Mouse (Mus musculus): ENCODE results near the gene Slc2a8. TPM values are rescaled to one million over a fixed set of nuclear protein-coding genes. Genes with fewer than 3 reads are reported as not detected.

The Slc2a8 gene
- polyA plus RNA-seq, 1 experiment: 48.4 TPM

GRCm38 (mm10) chr2:32979675-32980074, 2.2 kb downstream of the Slc2a8 start:
- H3K4me3 ChIP-seq (replicated peaks; ENCODE audit: extremely low read depth, low read depth, low read length): no peak overlapping the region
- 83% methylated on average over 7 of the region's 7 CpGs for WGBS
- TF ChIP-seq POLR2A (IDR thresholded peaks at IDR 0.05; ENCODE audit: borderline replicate concordance, extremely low read depth, low read depth, low read length) (no peak), CTCF (IDR thresholded peaks at IDR 0.05; ENCODE audit: insufficient read depth, low read length) (no peak)
- H3K4me1 ChIP-seq (ENCODE audit: control insufficient read depth, insufficient read depth, low read length): peaks cover 5% of the 10 kb centered on the region; the same call in 1 of the 2 replicates
- no peak for DNase-seq

- TF ChIP-seq POLR2A (IDR thresholded peaks at IDR 0.05; ENCODE audit: borderline replicate concordance, extremely low read depth, low read depth, low read length) (no peak), CTCF (IDR thresholded peaks at IDR 0.05; ENCODE audit: insufficient read depth, low read length) (no peak)
- WGBS: 79% methylated on average over 3 of the region's 3 CpGs
- Histone ChIP-seq H3K4me3 (replicated peaks; ENCODE audit: extremely low read depth, low read depth, low read length) (no peak overlapping the region), H3K4me1 (ENCODE audit: control insufficient read depth, insufficient read depth, low read length) (peaks cover 5% of the 10 kb centered on the region; the same call in 1 of the 2 replicates)
- no peak for DNase-seq
Observed at GRCm38 (mm10) chr2:32978675-32979074, 3.2 kb downstream of the Slc2a8 start.

GRCm38 (mm10) chr2:32977114-32977513, 4.8 kb downstream of the Slc2a8 start:
- 79% methylated on average over 5 of the region's 5 CpGs for WGBS
- Histone ChIP-seq H3K4me1 (ENCODE audit: control insufficient read depth, insufficient read depth, low read length) (peaks cover 5% of the 10 kb centered on the region; the same call in 1 of the 2 replicates), H3K4me3 (replicated peaks; ENCODE audit: extremely low read depth, low read depth, low read length) (no peak overlapping the region)
- no peak for DNase-seq
- TF ChIP-seq CTCF (IDR thresholded peaks at IDR 0.05; ENCODE audit: insufficient read depth, low read length) (no peak), POLR2A (IDR thresholded peaks at IDR 0.05; ENCODE audit: borderline replicate concordance, extremely low read depth, low read depth, low read length) (no peak)

GRCm38 (mm10) chr2:32974216-32974615, 7.7 kb downstream of the Slc2a8 start:
- no peaks in the 10 kb centered on the region for H3K4me1 ChIP-seq (ENCODE audit: control insufficient read depth, insufficient read depth, low read length)
- no peak overlapping the region for H3K4me3 ChIP-seq (replicated peaks; ENCODE audit: extremely low read depth, low read depth, low read length)
- no peak for DNase-seq
- 89% methylated on average over 8 of the region's 8 CpGs for WGBS
- TF ChIP-seq CTCF (IDR thresholded peaks at IDR 0.05; ENCODE audit: insufficient read depth, low read length) (no peak), POLR2A (IDR thresholded peaks at IDR 0.05; ENCODE audit: borderline replicate concordance, extremely low read depth, low read depth, low read length) (no peak)

- peaks cover 2% of the 10 kb centered on the region; the same call in 1 of the 2 replicates for H3K4me1 ChIP-seq (ENCODE audit: control insufficient read depth, insufficient read depth, low read length)
- no peak for TF ChIP-seq CTCF (IDR thresholded peaks at IDR 0.05; ENCODE audit: insufficient read depth, low read length)
- no peak for TF ChIP-seq POLR2A (IDR thresholded peaks at IDR 0.05; ENCODE audit: borderline replicate concordance, extremely low read depth, low read depth, low read length)
- whole genome bisulfite sequencing: 62% methylated on average over 9 of the region's 9 CpGs
- no peak for DNase-seq
- H3K4me3 ChIP-seq (replicated peaks; ENCODE audit: extremely low read depth, low read depth, low read length): no peak overlapping the region
Observed at GRCm38 (mm10) chr2:32971235-32971634, 10.6 kb downstream of the Slc2a8 start.

DNA sequence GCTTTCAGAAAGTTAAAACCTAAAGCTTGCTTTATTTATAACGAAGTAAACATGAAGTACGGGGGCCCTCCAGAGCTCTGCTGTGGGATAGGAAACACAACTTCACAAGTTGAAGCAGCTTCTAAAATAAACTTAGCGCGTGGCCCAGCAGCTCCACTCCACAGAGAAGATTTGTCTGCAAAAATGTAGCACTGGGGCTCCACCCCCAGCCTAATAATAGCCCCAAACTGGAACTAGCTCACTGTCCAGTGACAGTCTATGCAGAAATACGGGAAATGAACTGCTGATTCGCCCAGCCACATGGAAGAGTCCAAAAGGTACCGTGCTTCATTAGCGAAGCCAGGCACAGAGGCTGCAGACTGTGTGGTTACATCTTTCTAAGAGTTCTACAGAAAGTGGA, 12.6 kb downstream of the Slc2a8 start:
- Histone ChIP-seq H3K4me3 (replicated peaks; ENCODE audit: extremely low read depth, low read depth, low read length) (no peak overlapping the region), H3K4me1 (ENCODE audit: control insufficient read depth, insufficient read depth, low read length) (peaks cover 2% of the 10 kb centered on the region; the same call in 1 of the 2 replicates)
- 66% methylated on average over 8 of the region's 8 CpGs for WGBS
- no peak for DNase-seq
- TF ChIP-seq CTCF (IDR thresholded peaks at IDR 0.05; ENCODE audit: insufficient read depth, low read length) (no peak), POLR2A (IDR thresholded peaks at IDR 0.05; ENCODE audit: borderline replicate concordance, extremely low read depth, low read depth, low read length) (no peak)

GRCm38 (mm10) chr2:32968024-32968614, 13.8 kb downstream of the Slc2a8 start:
- 73% methylated on average over 9 of the region's 9 CpGs for WGBS
- no peak for DNase-seq

GRCm38 (mm10) chr2:32966689-32967631, 14.9 kb downstream of the Slc2a8 start:
- peak; percentile 52 for TF ChIP-seq CTCF (IDR thresholded peaks at IDR 0.05; ENCODE audit: insufficient read depth, low read length)
- peak; percentile 93 for TF ChIP-seq POLR2A (IDR thresholded peaks at IDR 0.05; ENCODE audit: borderline replicate concordance, extremely low read depth, low read depth, low read length)
- DNase-seq: peak; percentile 89
- Histone ChIP-seq H3K4me3 (replicated peaks; ENCODE audit: extremely low read depth, low read depth, low read length) (peak overlapping the region; percentile 84), H3K4me1 (ENCODE audit: control insufficient read depth, insufficient read depth, low read length) (peaks cover 2% of the 10 kb centered on the region; the same call in 1 of the 2 replicates)
- WGBS: under 1% methylated on average over 55 of the region's 55 CpGs

More at GRCm38 (mm10) chr2:32968024-32968614, 13.8 kb downstream of the Slc2a8 start:
- no peak overlapping the region for H3K4me3 ChIP-seq (replicated peaks; ENCODE audit: extremely low read depth, low read depth, low read length)
- TF ChIP-seq CTCF (IDR thresholded peaks at IDR 0.05; ENCODE audit: insufficient read depth, low read length): no peak
- no peak for TF ChIP-seq POLR2A (IDR thresholded peaks at IDR 0.05; ENCODE audit: borderline replicate concordance, extremely low read depth, low read depth, low read length)
- H3K4me1 ChIP-seq (ENCODE audit: control insufficient read depth, insufficient read depth, low read length): peaks cover 2% of the 10 kb centered on the region; the same call in 1 of the 2 replicates

GRCm38 (mm10) chr2:32966184-32966688, 15.6 kb downstream of the Slc2a8 start:
- WGBS: 7% methylated on average over 13 of the region's 13 CpGs
- no peak for TF ChIP-seq POLR2A (IDR thresholded peaks at IDR 0.05; ENCODE audit: borderline replicate concordance, extremely low read depth, low read depth, low read length)
- no peak for TF ChIP-seq CTCF (IDR thresholded peaks at IDR 0.05; ENCODE audit: insufficient read depth, low read length)
- peak overlapping the region; percentile 84 for H3K4me3 ChIP-seq (replicated peaks; ENCODE audit: extremely low read depth, low read depth, low read length)
- peaks cover 2% of the 10 kb centered on the region; the same call in 1 of the 2 replicates for H3K4me1 ChIP-seq (ENCODE audit: control insufficient read depth, insufficient read depth, low read length)
- no peak for DNase-seq
